Mouse (Mus musculus) limb, embryonic 15.5 days (tissue): ENCODE results near the gene Trappc6b. TPM values are rescaled to one million over a fixed set of nuclear protein-coding genes. Genes with fewer than 3 reads are reported as not detected.

ENCODE experiments used
- ATAC-seq: fragments of 200-750 bp; cut with Nextera tagmentation; 2 replicates; pipeline ENCODE4 v1.8.0; 2017; ENCODE audit warnings: low read depth, moderate TSS enrichment; ENCODE audit not compliant: insufficient number of reproducible peaks, low FRiP score, low TSS enrichment
- H3K27ac ChIP-seq: fragments of 300-500 bp; sonication (generic); 2 replicates; pipeline ENCODE4 v1.5.1; 2015; ENCODE audit warnings: moderate library complexity, mild to moderate bottlenecking, inconsistent platforms
- H3K27me3 ChIP-seq: fragments of 300-500 bp; sonication (generic); 2 replicates; pipeline ENCODE4 v1.6.1; 2015; ENCODE audit warnings: inconsistent platforms
- H3K36me3 ChIP-seq: fragments of 300-500 bp; sonication (generic); 2 replicates; pipeline ENCODE4 v1.6.1; 2015; ENCODE audit warnings: inconsistent platforms
- H3K4me1 ChIP-seq: fragments of 300-500 bp; sonication (generic); 2 replicates; pipeline ENCODE4 v1.6.1; 2015; ENCODE audit warnings: inconsistent platforms
- H3K4me2 ChIP-seq: fragments of 300-500 bp; sonication (generic); 2 replicates; pipeline ENCODE4 v1.6.1; 2015; ENCODE audit warnings: mild to moderate bottlenecking, inconsistent platforms
- H3K4me3 ChIP-seq: fragments of 300-500 bp; sonication (generic); 2 replicates; pipeline ENCODE4 v1.5.1; 2015; ENCODE audit warnings: mild to moderate bottlenecking, inconsistent platforms
- H3K9ac ChIP-seq: fragments of 300-500 bp; sonication (generic); 2 replicates; pipeline ENCODE4 v1.6.1; 2015; ENCODE audit warnings: inconsistent platforms
- H3K9me3 ChIP-seq: fragments of 300-500 bp; sonication (generic); 2 replicates; pipeline ENCODE4 v1.6.1; 2016; ENCODE audit warnings: inconsistent platforms
- WGBS: fragments of 180-500 bp; shearing (Covaris S2); methylation state at CpG from one replicate; pipeline ENCODE4 v1.1.7; 2015; 5-methylcytosine and 5-hydroxymethylcytosine counted together
- polyA plus RNA-seq: library from polyadenylated mRNA; unstranded; fragments of >200 nt; fragmentation: Nextera tagmentation; extraction: Ambion mirVana; gene quantifications from 2 replicates; pipeline ENCODE4 v1.2.1, GENCODE M21; 2015

The Trappc6b gene
- polyA plus RNA-seq, 1 experiment from 2014 or later, result 84.9 TPM

- H3K4me3 ChIP-seq, result peak within 1 kb of the TSS; percentile 89
- peak; percentile 97 for ATAC-seq
- peaks cover 24% of the 10 kb centered on the region for H3K4me1 ChIP-seq
- H3K27ac ChIP-seq, result peak within 1 kb of the TSS; percentile 98
- peak within 1 kb of the TSS; percentile 89 for H3K9ac ChIP-seq
- no peaks in the 10 kb centered on the region for H3K9me3 ChIP-seq
- no peaks in the 10 kb centered on the region for H3K27me3 ChIP-seq
- WGBS, result under 1% methylated on average over 47 of the region's 48 CpGs
- peak within 1 kb of the TSS; percentile 59 for H3K4me2 ChIP-seq
- H3K36me3 ChIP-seq, result peaks cover 5% of the 10 kb centered on the region; the same call in 1 of the 2 replicates
These were observed 49.2 kb downstream of the Trappc6b start, which contains the start of gene Sec23a for GRCm38 (mm10) chr12:59011844-59012709. Gene Sec23a (minus strand): TSS chr12:59012017.

GRCm38 (mm10) chr12:59011275-59011843 lies 49.9 kb downstream of the Trappc6b start:
- H3K4me2 ChIP-seq, result peak overlapping the region; percentile 43
- H3K4me3 ChIP-seq, result peak overlapping the region; percentile 89
- H3K9ac ChIP-seq, result peak overlapping the region; percentile 89
- peaks cover 11% of the 10 kb centered on the region for H3K36me3 ChIP-seq
- WGBS, result under 1% methylated on average over 25 of the region's 25 CpGs
- H3K27me3 ChIP-seq, result no peaks in the 10 kb centered on the region
- no peaks in the 10 kb centered on the region for H3K9me3 ChIP-seq
- peaks cover 24% of the 10 kb centered on the region for H3K4me1 ChIP-seq
- peak; percentile 68 for ATAC-seq
- peak overlapping the region; percentile 98 for H3K27ac ChIP-seq

GRCm38 (mm10) chr12:59010482-59010881 lies 50.8 kb downstream of the Trappc6b start:
- Histone ChIP-seq H3K4me3 (peak overlapping the region; percentile 89), H3K4me1 (peaks cover 24% of the 10 kb centered on the region), H3K27me3 (no peaks in the 10 kb centered on the region), H3K27ac (no peak overlapping the region), H3K36me3 (peaks cover 16% of the 10 kb centered on the region), H3K9me3 (no peaks in the 10 kb centered on the region), H3K9ac (no peak overlapping the region), H3K4me2 (peak overlapping the region; percentile 43)
- 64% methylated on average over 2 of the region's 2 CpGs for WGBS
- ATAC-seq, result no peak

Other genes with a start within 250 kb of the Trappc6b start
- 105 and 107 TPM in 2 replicates for gene Sec23a, start 49.5 kb downstream of the Trappc6b start, polyA plus RNA-seq
- gene Gemin2, start 48.1 kb downstream of the Trappc6b start, polyA plus RNA-seq, result 25.3 and 25.7 TPM in 2 replicates
- gene Pnn, start 5.4 kb upstream of the Trappc6b start, polyA plus RNA-seq, result 98.8 and 103 TPM in 2 replicates
- gene Mia2, start 34.3 kb upstream of the Trappc6b start, polyA plus RNA-seq, result 63.0 and 68.1 TPM in 2 replicates
- gene Fbxo33, start 158.3 kb upstream of the Trappc6b start, polyA plus RNA-seq, result 5.8 and 8.6 TPM in 2 replicates